Mouse (Mus musculus): ENCODE data around the gene Olfr1352. TPM values are rescaled to one million over a fixed set of nuclear protein-coding genes. Genes with fewer than 3 reads are reported as not detected.
"Not testable (repeated sequence)": the region's sequence is repeated elsewhere in the genome, so short reads cannot be mapped to it uniquely, and the experiment has no call there.

The Olfr1352 gene
- not detected for total RNA-seq (2021)
- long read RNA-seq, experiment 1: 0 reads
- long read RNA-seq, experiment 2: 0 reads

GRCm38 (mm10) chr10:78980750-78981149 is at the start of gene Olfr1352:
Gene Olfr1352, plus strand, starts transcription at chr10:78981050.
- no peak for DNase-seq (ENCODE audit: low spot score in 2 of 2)

DNA sequence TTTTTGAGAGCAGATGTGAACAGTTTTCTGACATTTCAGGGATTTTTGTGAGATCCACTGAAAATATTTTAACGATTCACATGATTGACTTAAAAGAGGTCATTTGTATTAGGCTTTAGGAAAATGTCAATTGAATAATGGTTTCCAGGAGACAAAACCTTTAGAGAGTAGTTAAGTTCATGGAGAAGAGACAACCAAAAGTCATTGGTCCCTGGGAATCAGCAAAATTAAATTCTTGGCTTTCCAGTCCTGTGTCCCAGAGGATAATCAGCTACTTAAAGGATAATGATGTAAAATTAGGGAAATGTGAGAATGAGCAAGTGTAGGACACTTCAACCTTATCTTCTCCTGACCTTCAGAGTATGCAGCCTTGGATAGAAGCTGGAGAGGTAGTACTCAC is 30.5 kb upstream of the Olfr1352 start, which contains the start of gene Olfr8:
TSS of gene Olfr8 (plus strand) at position 301 of the 400 bp plus-strand sequence.
- not testable (repeated sequence) for DNase-seq (ENCODE audit: low spot score in 2 of 2)

DNA sequence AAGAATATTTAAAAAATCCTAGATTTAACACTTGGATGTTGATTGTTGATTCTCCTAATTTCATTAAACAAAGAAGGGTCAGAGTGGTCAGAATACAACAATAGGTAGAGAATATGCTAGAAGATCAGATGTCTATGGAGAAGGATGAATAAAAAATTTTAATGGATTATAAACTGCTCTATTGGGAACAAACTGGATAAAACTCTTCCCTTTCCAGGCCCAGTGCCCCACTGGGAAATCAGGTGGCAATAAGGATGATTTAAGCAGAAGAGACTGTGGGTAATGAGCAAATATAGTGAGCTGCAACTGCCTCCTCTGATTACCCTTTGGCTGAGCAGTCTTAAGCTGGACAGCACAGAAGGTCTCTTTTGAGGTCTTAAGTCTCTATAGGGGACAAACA is 17.8 kb upstream of the Olfr1352 start, which contains the start of gene Olfr1353:
TSS of gene Olfr1353 (plus strand) at position 301 of the 400 bp plus-strand sequence.
- not testable (repeated sequence) for DNase-seq (ENCODE audit: low spot score in 2 of 2)

GRCm38 (mm10) chr10:79012172-79012571 is 31.3 kb downstream of the Olfr1352 start, which contains the start of gene Olfr1351:
Gene Olfr1351, plus strand, starts transcription at chr10:79012472.
- no peak for DNase-seq (ENCODE audit: low spot score in 2 of 2)

DNA sequence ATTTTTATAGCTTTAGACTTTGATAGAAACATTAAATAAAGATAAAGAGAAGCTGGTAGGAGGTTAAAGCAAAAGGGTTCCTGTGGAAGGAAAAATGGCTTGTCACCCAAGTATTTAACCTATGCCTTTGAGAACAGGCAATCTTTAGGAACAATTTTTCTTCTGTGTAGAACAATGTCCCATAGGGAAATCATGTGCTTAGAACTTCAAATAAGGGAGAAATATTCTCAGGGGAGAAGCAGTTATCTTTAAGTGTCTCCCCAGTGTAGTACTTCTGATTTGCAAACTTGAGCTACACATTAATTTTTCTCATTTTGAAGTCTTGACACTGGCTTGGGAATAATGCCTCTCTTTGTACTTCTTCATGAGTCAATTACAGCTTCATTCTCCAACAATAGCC is 47.6 kb downstream of the Olfr1352 start, which contains the start of gene Olfr57:
TSS of gene Olfr57 (plus strand) at position 301 of the 400 bp plus-strand sequence.
- no peak for DNase-seq (ENCODE audit: low spot score in 2 of 2)

Other genes with a start within 250 kb of the Olfr1352 start
- gene Ccdc105, start 228.0 kb upstream of the Olfr1352 start, total RNA-seq (2021): not detected
- gene Slc1a6, start 200.6 kb upstream of the Olfr1352 start, total RNA-seq (2021): under 1 TPM; 0.48 to 0.53 TPM
- gene Olfr1356, start 128.9 kb upstream of the Olfr1352 start, total RNA-seq (2021): not detected
- gene Olfr1355, start 105.5 kb upstream of the Olfr1352 start, total RNA-seq (2021): not detected
- not detected for gene Olfr1354, start 67.9 kb upstream of the Olfr1352 start, total RNA-seq (2021)
- gene Olfr8, start 30.4 kb upstream of the Olfr1352 start, total RNA-seq (2021): not detected
- gene Olfr1353, start 17.7 kb upstream of the Olfr1352 start, total RNA-seq (2021): not detected
- gene Olfr1351, start 31.4 kb downstream of the Olfr1352 start, total RNA-seq (2021): not detected
- gene Olfr57, start 47.7 kb downstream of the Olfr1352 start, total RNA-seq (2021): not detected
- gene 2610008E11Rik, start 116.5 kb downstream of the Olfr1352 start, total RNA-seq (2021): 10 to 100 TPM; 26.6 to 28.9 TPM
- not detected for gene Vmn2r80, start 167.7 kb downstream of the Olfr1352 start, total RNA-seq (2021)